Mouse (Mus musculus): ENCODE results near the gene Fam181a.

Gene Fam181a

DNA sequence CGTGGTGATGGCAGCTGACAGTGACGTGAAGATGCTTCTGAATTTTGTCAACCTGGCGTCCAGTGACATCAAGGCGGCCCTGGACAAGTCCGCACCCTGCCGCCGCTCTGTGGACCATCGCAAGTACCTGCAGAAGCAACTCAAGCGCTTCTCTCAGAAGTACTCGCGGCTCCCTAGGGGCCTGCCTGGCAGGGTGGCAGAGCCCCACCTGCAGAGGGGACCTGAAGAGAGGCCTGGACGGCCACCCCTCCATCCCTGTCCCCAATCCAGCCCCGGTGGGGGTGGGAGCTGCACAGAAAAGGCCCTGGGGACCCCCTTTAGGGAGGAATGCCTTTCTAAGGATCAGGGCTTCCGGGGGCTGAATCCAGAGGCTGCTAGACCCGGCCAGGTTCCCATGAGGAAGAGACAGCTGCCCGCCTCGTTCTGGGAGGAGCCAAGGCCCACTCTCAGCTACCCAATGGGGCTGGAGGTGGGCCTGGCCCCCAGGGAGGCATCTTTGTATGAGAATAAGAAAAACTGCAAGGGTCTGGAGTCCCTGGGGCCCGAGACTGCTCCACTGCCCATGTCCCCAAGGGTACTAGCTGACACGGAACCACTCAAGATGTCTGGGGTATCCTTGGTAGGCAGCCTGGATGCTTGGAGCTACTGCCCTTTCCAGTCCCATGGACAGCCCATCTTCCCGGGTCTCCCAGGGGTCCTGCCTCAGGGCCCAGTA lies 5.2 kb downstream of the Fam181a start:
- DNase-seq = no peak

DNA sequence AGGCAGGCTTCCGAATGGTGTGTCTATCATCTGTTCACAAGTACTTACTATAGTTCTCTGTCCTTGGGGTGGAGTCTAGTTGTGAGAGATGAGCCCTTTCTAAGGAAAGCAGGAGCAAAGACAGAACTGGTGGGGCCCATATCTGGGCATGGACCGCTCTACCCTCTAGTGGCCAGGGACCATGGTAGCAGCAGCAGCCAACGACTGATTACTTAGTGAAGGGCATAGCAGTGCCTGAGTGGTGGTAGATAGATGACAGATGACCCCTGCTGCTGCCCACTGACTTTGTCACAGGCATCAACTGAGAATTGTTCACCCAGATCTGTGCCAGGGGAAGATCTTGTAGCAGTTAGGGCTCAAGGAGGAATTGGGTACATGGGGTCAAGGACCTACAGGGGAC lies 12.0 kb downstream of the Fam181a start:
- no peak for DNase-seq

DNA sequence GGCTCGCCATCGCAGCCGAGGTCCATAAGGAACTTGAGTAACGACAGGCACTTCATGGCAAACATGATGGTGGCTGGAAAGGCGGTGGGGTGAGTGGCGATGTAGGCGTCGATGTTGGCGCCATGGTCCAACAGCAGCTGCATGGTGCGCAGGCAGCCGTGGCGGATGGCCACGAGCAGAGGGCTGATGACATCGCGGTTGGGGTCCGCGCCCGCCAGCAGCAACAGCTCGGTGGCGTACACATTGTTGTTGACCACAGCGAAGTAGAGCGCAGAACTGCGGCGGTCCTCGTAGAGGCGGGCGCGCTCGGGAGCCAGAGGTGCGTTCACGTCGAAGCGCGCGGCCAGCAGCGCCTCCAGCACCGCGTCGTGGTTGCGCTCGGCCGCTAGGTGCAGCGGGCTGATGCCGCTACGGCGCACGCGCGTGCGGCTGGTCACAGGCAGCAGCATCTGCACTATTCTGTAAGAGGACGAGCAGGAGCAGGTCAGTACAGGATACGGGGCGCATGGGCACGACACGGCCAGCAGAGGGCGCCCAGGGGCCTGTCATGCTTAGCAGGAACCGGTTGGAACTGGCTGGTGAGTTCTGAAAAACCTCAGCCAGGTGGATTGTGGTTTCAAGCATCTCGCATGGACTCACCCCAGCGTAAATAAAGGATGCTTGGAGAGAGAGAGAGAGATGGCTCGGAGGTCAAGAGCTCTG lies 14.5 kb downstream of the Fam181a start:
- peak; percentile 80 to 85 for DNase-seq

DNA sequence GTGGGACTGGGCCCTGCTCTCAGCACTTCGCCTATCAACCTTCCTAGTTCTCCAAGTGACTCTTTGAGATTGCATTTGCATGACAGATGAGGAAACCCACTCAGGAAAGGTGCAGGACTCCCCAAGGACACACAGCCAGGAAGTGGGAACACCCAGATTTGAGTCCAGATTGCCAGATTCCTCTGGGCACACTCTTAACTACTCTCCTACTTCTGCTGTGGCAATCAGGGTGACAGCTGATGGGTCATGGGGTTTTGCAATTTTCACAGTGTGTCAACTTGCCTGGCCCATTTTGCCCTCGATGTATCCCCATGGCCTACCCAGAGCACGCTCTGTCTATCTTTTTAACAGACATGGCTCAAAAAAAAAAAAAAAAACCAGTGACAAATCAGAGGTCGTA lies 15.8 kb downstream of the Fam181a start:
- DNase-seq = no peak

DNA sequence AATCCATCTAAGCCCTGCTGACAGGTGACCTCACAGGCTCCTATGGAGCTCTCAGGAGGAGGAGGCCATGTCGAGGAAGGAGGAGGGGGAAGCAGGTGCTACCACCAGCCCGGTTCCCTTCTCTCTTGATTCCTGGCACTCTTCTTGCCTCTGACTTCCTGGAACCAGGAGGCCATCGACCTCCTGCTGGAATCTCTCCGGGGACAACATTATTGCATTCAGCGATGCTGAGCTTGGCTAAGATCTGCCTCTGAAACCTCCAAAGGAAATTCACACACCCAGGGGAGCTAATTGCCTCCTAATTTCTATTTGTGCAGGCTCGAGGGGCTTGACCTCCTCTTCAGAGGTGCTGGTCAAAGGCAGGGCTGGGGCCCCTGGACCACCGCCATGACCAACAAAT lies 16.3 kb downstream of the Fam181a start:
- DNase-seq = no peak

DNA sequence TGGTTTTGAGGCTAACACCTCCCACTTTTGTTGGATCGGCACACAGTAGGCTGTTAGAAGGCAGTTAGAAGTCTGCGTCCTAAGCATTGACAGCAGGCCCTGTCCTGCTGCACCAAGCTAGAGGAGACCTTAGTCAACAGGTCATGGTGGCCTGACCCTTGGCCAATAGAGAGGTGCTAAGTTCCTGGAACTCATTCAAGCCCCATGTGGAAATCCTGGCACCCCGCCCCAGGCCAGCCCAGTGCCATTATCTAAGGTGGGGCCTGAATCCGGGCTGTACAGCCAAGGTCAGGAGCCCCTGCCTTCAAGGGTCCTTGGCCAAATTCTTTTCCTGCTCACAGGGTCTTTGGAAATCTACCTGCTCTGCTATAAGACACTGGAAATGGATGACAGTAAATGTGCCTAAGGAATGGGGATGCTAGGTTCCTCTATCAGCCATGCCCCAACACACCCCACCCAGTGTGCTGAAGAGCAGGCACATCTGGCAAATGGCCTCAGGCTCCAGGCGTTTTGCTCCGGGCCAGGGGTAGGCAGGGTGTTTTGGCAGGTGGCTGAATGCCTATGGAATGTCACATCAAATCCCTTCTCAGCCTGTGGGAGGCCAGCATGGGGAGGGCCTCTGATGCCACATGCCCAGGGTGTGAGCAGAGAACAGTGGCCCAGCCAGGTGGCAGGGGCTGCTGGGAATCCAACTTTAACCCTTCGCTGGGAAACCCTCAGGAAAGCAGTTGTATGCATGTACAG lies 17.8 kb downstream of the Fam181a start:
- no peak for DNase-seq

DNA sequence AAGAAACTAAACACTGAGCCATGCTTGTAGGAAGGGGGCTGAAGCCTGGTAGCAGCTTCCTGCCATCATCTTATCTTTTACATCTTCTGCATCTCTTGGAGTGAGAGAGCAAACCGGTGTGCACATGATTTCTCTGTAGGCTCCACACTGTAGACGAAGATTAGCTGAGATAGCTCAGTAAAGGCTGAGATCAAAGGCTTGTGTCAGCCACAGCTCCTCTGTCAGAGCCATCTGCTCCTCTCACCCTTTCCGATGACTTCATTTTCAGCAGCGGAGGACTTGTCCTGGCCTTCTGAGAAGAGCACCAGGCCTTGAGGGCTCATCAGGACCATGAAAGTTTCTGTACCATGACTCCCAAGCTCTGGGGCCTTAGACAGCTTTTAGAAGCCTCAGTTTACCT lies 20.7 kb downstream of the Fam181a start:
- peak; percentile 54 to 81 for DNase-seq

DNA sequence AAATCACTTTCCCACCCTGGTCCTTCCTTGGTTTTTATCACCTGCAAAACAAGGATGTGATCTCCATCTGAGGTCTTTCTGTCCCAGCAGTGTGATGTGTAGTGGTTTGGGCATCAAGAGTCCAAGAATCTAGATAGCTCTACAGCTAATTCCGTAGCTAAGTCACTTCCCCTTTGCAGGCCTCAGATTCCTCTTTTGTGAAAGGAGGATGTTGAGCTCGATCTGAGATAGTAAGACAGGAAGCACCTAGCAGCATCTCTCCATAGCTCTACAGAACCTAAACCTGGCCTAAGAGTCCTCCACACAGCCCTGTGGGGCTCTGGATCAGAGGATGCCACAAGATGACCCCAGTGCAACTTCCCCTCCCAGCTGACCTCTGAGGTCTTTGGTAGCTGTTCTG lies 22.1 kb downstream of the Fam181a start:
- DNase-seq = no peak

DNA sequence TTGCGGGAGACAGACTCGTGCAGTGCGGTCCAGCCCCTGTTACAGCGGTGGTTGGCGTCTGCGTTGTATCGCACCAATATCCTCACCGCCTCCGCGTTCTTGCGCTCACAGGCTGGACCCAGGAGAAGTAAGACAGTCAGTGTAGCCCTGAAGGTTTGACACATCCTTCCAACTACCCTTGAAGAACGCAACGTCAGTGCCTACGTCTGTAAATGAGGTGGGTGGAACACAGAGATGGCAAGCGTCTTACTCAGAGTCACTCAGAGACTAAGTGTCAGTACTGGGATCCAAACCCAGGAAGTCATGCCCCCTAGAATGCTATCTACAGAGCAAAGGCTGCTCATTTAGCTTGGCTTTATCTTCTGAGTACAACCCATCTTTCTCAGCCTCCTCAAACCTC lies 22.7 kb downstream of the Fam181a start:
- DNase-seq = no peak

DNA sequence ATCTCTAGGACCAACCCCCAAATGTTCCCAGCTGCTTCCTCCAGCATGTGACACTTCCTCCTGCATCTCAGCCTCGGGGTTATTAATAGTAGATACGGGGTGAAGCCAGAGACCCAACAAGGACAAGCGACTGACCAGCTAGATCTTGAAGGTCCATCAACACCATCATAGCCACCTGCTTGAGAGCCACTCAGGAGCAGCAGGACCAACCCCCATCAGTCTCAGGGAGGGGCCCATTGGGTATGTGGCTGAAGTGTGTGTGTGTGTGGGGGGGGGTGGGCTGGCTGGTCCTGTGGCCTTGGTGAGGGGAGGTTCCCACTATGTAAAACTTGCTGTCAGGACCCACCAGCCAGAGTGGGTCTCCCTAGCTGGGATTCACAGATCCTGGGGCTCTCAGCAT lies 26.0 kb downstream of the Fam181a start:
- DNase-seq = no peak

DNA sequence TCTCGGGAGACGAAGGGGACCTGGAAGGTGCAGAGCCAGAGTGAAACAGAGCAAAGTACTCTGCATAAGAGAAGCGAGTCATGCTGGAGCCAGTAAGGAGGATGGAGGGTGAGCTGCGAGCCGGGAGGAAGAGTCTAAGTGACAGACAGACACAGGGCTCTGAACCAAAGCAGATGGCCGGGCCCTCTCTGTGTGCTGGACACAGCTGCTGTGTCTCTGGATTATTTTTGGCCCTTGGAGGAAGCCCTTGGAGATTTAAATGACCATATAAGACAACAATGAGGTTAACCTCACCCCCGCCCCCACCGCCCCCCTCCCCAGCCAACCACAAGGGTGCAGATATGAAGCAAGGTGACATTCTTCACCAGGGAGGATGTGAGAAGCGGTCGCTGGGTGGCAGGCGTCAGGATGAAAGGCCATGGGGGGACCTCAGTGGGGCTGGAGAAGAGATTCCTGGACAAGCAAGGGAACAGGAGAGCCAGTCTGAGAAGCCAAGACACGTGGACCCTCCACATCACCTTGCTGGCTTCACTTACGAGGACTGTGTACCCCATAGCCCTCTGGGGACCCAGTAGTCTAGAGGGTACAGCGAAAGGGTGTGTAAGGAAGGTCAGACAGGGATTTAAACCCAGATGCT lies 27.5 kb downstream of the Fam181a start:
- DNase-seq = no peak

DNA sequence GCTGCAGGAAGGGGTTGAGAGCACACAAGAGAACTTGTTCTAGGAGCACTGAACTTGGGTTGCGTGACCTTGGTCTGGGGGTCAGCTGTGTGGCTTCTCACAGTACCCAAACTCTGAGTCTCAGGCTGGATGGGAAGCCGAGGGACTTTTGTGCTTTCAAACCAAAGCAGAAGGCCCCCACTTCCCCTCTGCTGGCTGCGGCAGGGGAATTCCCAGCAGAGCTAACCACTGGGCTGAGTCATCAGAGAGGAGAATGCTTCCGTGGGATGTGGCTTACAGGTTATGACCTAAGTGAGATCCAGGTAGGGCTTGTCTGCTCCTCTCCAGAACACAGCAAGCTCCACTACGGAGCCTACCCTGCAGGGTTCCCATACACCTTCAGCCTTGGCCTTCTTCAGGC lies 30.4 kb downstream of the Fam181a start:
- peak in 1 of 2 experiments; percentile 59 for DNase-seq

DNA sequence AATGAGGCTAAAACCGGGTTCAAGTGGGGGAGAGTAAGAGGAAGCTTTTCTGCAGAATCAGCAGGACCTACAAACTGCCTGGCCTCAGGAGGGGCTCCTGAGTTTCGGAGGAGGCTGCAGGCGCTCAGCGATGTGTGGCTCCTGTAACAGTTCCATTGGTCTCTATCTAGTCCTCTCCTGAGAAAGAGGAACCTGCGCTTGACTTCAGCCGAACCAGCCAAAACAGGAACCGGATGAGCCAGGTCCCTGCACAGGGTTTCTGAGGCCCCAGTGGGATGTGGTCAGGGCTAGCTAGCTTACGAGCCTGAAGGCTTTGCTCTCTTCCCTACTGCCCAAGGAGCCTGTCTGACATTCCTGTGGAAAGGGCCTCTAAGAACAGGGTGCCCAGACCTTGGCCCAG lies 32.7 kb downstream of the Fam181a start:
- DNase-seq = peak in 1 of 2 experiments; percentile 62

DNA sequence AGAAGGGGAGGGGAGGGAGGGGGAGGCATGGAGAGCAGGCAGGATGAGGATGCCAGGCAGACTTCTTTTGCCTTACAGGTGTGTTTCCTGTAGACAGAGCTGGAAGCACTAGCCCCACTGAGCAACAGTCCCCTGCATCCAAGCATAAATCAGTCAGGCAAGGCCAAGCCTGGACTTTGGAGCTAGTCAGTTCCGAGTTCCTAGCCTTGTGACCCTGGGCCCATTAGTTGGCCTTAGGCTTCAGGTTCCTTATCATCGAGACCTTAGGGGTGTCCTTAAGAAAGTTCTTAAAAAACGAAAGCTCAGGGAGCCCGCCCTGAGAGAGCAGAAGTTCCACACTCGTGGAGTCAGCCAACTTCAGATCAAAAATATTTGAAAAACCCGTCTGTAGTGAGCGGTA lies 34.2 kb downstream of the Fam181a start:
- DNase-seq = no peak

DNA sequence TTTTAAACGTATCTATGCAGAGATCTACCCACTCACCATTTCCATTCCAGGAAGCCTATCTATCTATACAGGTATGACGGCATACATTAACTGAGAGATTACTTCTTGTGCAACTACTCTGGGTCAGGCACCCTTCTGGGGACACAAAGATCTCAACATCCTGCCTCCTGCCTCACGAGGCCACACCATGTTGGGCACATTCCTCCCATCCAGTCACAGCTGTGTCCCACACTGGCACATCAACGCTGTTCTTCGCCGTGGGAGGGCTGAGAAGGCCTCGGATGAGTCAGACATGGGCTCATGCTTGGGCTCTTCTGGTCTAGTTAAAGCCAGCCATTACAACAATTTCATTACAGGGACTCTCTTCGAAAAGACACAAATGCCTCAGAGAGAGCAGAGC lies 36.2 kb downstream of the Fam181a start:
- no peak for DNase-seq

DNA sequence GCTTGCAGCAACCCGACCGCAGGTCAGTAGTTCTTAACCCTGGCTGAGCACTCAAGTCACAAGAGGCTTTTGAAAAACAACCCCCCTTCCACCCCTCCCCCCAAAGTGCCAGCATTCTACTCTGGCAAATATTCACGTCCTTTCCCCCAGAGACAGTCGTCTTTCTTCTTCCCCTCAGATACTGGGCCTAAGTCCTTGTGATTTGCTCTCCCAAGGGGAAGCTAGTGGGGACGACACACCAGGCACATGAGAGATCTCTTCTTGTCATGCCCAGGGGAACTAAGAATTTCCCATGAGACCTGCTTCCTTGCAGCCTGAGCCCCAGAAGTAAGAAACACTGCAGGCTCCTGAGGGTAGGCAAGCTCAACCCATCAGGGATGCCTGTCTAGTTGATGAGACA lies 36.6 kb downstream of the Fam181a start:
- no peak for DNase-seq

DNA sequence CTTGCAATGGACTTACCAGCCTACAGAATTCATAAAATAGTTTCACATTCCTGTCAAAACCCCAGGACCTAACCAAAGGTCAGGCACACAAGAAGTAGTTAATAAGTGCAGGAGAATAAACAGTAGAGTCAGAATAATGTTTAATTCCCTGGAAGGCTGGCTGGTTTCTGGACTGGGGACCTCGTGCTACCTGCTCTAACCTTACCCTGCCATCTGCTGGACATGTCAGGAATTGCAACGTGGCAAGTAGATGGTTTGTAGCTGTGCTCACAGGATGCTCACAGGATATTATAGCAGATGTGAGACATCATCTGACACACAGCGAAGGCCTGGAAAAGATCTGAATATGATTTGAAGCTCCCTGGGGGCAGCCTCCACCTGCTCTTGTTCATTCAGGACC lies 37.7 kb downstream of the Fam181a start:
- peak in 1 of 2 experiments; percentile 61 for DNase-seq

DNA sequence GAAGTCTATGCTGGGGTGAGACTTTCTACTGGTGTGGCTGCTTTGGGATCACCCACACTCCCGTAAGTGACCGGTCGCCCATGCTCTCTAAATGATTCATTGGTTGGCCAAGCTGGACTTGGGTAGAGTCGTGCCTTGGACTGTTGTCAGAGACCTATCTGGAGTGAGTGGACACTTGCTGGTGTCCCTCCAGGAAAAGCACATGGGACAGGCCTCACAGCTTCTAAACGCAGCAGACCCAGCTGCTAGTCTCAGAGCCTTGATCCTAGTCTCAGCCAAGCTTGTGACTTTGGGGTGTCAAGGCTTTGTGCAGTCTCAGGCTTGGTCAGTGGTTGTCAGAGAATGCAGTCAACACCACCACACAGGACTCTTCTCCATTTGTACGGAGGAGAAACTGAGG lies 42.0 kb downstream of the Fam181a start:
- DNase-seq = no peak

DNA sequence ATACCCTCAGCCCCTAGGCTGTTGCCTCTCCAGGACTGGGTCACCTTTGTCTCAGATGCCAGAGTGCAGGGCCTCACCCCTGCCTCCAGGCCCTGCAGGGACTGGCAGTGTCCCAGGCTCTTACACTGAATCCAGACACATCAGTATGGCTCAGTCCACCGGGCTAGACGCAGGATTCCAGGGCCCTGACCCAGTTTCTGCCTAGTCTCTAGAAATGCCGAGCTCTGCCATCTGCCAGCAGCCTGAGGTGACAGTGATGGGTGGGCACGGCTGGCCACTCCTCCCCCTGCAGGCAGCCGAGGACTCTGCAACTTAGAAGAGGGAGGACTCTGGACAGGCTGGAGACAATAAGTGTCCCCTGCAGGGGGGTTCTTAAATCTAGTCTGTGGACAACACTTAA lies 42.8 kb downstream of the Fam181a start:
- DNase-seq = no peak

DNA sequence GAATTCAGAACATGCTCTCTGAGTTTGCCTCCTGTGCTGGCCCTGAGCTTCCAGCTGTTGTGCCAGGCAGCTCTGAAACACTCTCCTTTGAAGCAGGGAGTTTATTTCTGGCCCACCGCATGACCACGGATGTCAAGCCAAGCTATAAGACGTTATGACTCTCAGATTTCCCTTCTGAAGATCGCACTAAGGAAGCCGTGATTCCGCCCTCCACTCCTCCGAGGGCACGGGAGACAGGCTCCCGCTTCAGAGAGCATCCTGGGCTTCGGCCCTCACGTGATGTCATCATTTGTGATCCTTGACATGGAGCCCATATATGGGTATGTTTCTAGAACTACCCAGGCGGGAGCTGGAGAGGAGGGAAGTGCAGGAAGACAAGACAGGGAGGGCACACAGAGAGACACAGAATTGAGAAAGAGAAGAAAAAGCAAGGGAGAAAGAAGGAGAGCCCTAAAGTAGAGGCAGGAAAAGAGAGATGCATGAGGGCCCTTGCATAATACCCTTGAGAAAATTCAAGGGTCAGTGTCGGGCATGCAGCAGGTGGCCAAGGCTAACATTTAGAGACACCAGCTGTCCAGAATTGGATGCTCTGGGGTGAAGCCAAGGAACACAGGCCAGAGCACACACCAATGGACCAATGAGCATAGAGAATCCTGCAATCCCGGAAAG lies 45.1 kb downstream of the Fam181a start, which contains the start of gene Asb2:
Gene Asb2, minus strand, starts transcription at position 256 of the 669 bp plus-strand sequence.
- DNase-seq = no peak

DNA sequence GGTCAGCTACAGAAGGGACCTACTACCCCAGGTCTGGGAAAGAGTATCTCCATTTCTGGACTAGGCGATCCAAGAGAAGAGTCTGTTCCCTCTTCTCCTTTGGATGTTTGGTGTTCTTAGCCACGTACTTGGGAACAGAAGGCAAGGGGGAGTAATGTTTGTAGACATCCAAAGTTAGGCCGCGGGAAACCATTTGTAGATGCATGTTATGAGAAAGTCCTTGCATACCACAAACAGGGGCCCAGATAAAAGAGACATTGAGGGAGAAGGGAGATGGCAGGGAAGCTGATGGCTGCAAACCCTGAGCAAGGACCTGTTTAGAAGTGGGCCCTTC lies 45.6 kb downstream of the Fam181a start:
- DNase-seq = no peak

DNA sequence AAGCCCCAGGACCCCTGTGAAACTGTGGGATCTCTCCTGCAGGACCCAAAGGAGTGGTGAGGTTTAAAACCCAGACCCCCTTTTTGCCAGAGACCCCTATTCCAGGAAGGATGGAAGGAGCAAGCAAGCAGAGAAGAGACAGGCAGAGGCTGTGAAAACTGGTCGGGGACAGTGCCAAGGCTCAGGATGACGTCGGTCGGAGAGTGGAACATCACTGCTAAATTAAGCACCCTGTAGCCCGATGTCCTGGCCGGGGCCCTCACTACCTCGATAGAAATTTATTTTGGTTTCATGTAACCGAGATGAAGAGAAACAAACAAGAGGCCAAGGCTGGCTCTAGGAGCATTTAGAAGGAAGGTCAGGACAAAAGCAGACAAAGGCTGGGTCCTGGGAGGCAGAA lies 47.4 kb downstream of the Fam181a start:
- DNase-seq = no peak

Measured in thymus, adult 18-20 months (tissue).